ENCODE assay signal across 30 mouse cellular contexts in the genomic region with DNA sequence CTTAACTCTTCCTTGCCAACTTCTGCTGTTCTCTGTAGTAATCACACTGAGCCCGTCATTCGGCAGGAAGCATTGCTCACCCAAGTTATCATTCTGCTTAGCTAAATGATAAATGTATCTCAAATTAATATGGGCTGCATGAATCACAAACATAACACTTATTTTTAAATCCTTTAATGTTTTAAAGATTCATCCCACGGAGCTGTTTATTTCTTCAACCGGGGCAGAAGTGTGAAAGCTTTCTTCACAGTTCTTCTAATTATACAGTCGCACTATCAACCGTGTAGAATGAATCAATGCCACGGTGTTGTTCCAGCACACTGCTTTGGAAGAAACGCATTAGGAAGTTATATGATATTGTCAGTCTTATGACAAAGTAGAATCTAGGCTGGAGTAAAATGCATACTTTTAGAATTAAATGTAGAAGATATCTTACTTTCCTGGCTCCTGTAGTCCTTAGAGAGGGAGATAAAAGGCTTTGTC.
A peak's percentile ranks its signal among the peaks of the same experiment; 100 is the strongest.
DNase-seq lines count a peak whose midpoint lies in the region; ATAC-seq and TF ChIP-seq lines count a peak whose summit lies in the region.
"Had no signal": no experiment of that assay in that cellular context is flagged by ENCODE, and none has a peak within 500 bp of the region (broad histone marks: within the 10 kb centered on the region; RNA-seq: fewer than 3 reads in every experiment).

No protein-coding gene starts in this region.

- no peak for TF ChIP-seq POLR2A in brain, embryonic 14.5 days (IDR thresholded peaks at IDR 0.05; ENCODE audit: borderline replicate concordance, extremely low read depth, insufficient read depth, insufficient read length, poor library complexity, severe bottlenecking)

- ATAC-seq in forebrain, embryonic 16.5 days: peak; percentile 43; the same call in 1 of the 2 replicates
- ATAC-seq in forebrain, embryonic 15.5 days (replicated peaks): no peak
- ATAC-seq: hindbrain, embryonic 16.5 days; intestine, embryonic 15.5 days; Patski had no signal

- peak; percentile 43 to 60 for DNase-seq in frontal cortex, adult 2 months (ENCODE audit: extremely low spot score in 1 of 2, low spot score in 1 of 2)
- DNase-seq in frontal cortex, postnatal 10 days (ENCODE audit: low spot score in 2 of 2): no peak
- DNase-seq in right cerebral cortex, adult 18-20 months: peak; percentile 26
- DNase-seq in right cerebral cortex, postnatal 4 days: no peak
- DNase-seq in brain, embryonic 14.5 days (ENCODE audit: low read depth): peak; percentile 49
- DNase-seq in gastrocnemius, postnatal 25 days: no peak
- DNase-seq: adrenal gland, postnatal 10 days; adrenal gland, postnatal 36 days; B cell, adult 2 months; cerebellum, adult 18-20 months; cerebellum, adult 9-10 months; cerebellum, postnatal 14 days; gastrocnemius, adult 2 months; gastrocnemius, postnatal 14 days; heart, adult 18-20 months; heart, postnatal 10 days; heart, postnatal 36 days; kidney, adult 11 months had no signal

- 55% methylated on average over 8 of the region's 8 CpGs for WGBS in forebrain, embryonic 16.5 days
- whole genome bisulfite sequencing in forebrain, embryonic 15.5 days: 62% methylated on average over 8 of the region's 8 CpGs

- TF ChIP-seq CTCF in brain, embryonic 14.5 days (IDR thresholded peaks at IDR 0.05; ENCODE audit: borderline replicate concordance, extremely low read depth, insufficient read depth, insufficient read length): no peak

- H3K4me1 ChIP-seq in forebrain, embryonic 16.5 days (replicated peaks; ENCODE audit: control insufficient read depth, insufficient read depth, low read length): no peaks in the 10 kb centered on the region
- H3K4me1 ChIP-seq in forebrain, embryonic 15.5 days: no peaks in the 10 kb centered on the region
- H3K4me1 ChIP-seq: forebrain, embryonic 10.5 days; heart, embryonic 12.5 days; heart, embryonic 15.5 days; hindbrain, embryonic 10.5 days; hindbrain, embryonic 13.5 days; intestine, embryonic 15.5 days had no signal

- no peak overlapping the region for H3K4me3 ChIP-seq in forebrain, embryonic 16.5 days (replicated peaks; ENCODE audit: low read length)
- H3K4me3 ChIP-seq in forebrain, embryonic 15.5 days: no peak overlapping the region
- H3K4me3 ChIP-seq: forebrain, embryonic 10.5 days; gastrocnemius, adult 2 months; heart, embryonic 12.5 days; heart, embryonic 15.5 days; hindbrain, embryonic 10.5 days; hindbrain, embryonic 13.5 days; intestine, embryonic 15.5 days had no signal

- no peaks in the 10 kb centered on the region for H3K36me3 ChIP-seq in forebrain, embryonic 16.5 days (ENCODE audit: control insufficient read depth, insufficient read depth)
- H3K36me3 ChIP-seq in forebrain, embryonic 15.5 days: no peaks in the 10 kb centered on the region
- H3K36me3 ChIP-seq: forebrain, embryonic 10.5 days; G1E; heart, embryonic 12.5 days; heart, embryonic 15.5 days; hindbrain, embryonic 10.5 days; hindbrain, embryonic 13.5 days; intestine, embryonic 15.5 days had no signal

- no peak overlapping the region for H3K9ac ChIP-seq in forebrain, embryonic 16.5 days (replicated peaks; ENCODE audit: low read depth, low read length)
- H3K9ac ChIP-seq in forebrain, embryonic 15.5 days (replicated peaks): no peak overlapping the region
- H3K9ac ChIP-seq: heart, embryonic 12.5 days; heart, embryonic 15.5 days; hindbrain, embryonic 13.5 days; intestine, embryonic 15.5 days had no signal

- no peaks in the 10 kb centered on the region for H3K27me3 ChIP-seq in forebrain, embryonic 16.5 days (replicated peaks; ENCODE audit: control insufficient read depth, insufficient read depth, low read length)
- H3K27me3 ChIP-seq in forebrain, embryonic 15.5 days: no peaks in the 10 kb centered on the region
- H3K27me3 ChIP-seq: CH12.LX; heart, embryonic 12.5 days; heart, embryonic 15.5 days; hindbrain, embryonic 13.5 days; intestine, embryonic 15.5 days; Patski had no signal

- H3K4me2 ChIP-seq in forebrain, embryonic 16.5 days (ENCODE audit: low read length): no peak overlapping the region
- H3K4me2 ChIP-seq in forebrain, embryonic 15.5 days (replicated peaks): no peak overlapping the region
- H3K4me2 ChIP-seq: heart, embryonic 12.5 days; heart, embryonic 15.5 days; hindbrain, embryonic 13.5 days; intestine, embryonic 15.5 days had no signal

- no peak overlapping the region for H3K27ac ChIP-seq in forebrain, embryonic 16.5 days (ENCODE audit: low read length)
- no peak overlapping the region for H3K27ac ChIP-seq in forebrain, embryonic 15.5 days (replicated peaks)
- H3K27ac ChIP-seq: forebrain, embryonic 10.5 days; gastrocnemius, adult 2 months; heart, embryonic 15.5 days; hindbrain, embryonic 10.5 days; hindbrain, embryonic 13.5 days; intestine, embryonic 15.5 days had no signal

- H3K9me3 ChIP-seq in forebrain, embryonic 16.5 days (ENCODE audit: control insufficient read depth, low read length): no peaks in the 10 kb centered on the region
- H3K9me3 ChIP-seq in forebrain, embryonic 15.5 days: no peaks in the 10 kb centered on the region
- H3K9me3 ChIP-seq: forebrain, embryonic 10.5 days; heart, embryonic 12.5 days; heart, embryonic 15.5 days; hindbrain, embryonic 10.5 days; hindbrain, embryonic 13.5 days; intestine, embryonic 15.5 days had no signal

Comparison
In these comparisons a context has a peak if more than half of its experiments do, and no peak if none do; other contexts are left out.
1. DNase-seq: peak in frontal cortex, adult 2 months (2 of 2), right cerebral cortex, adult 18-20 months (single experiment) and brain, embryonic 14.5 days (single experiment); none in frontal cortex, postnatal 10 days (0 of 2), right cerebral cortex, postnatal 4 days (single experiment) and gastrocnemius, postnatal 25 days (single experiment).